Mouse (Mus musculus) E14TG2a.4 (cell line): ENCODE results near the gene Chd1.

Experiments used
- H3K27me3 ChIP-seq: 2 replicates; pipeline ENCODE4 v1.6.1; 2014; ENCODE audit warnings: low read length, control low read depth; ENCODE audit not compliant: insufficient read depth
- H3K36me3 ChIP-seq: 2 replicates; pipeline ENCODE4 v1.6.1; 2014; ENCODE audit warnings: low read length, control low read depth; ENCODE audit not compliant: insufficient read depth
- H3K4me1 ChIP-seq: replicated peaks from 2 replicates; pipeline ENCODE4 v1.6.1; 2014; ENCODE audit warnings: low read depth, low read length, control low read depth
- H3K4me3 ChIP-seq: replicated peaks from 2 replicates; pipeline ENCODE4 v1.5.1; 2014; ENCODE audit warnings: mild to moderate bottlenecking, low read length
- H3K9me3 ChIP-seq: 2 replicates; pipeline ENCODE4 v1.6.1; 2014; ENCODE audit warnings: low read length, control low read depth
- CTCF ChIP-seq: conservative IDR thresholded peaks from 2 replicates; pipeline ENCODE4 v1.5.1; 2014; ENCODE audit warnings: low read length
- NANOG ChIP-seq: IDR thresholded peaks from 2 replicates; pipeline ENCODE4 v1.6.1; 2014; ENCODE audit warnings: borderline replicate concordance, low read length, mixed read lengths
- POU5F1 ChIP-seq: IDR thresholded peaks from 2 replicates; pipeline ENCODE4 v1.6.1; 2014; ENCODE audit warnings: low read length, borderline replicate concordance

The Chd1 gene

GRCm38 (mm10) chr17:15695566-15695965, 9.2 kb upstream of the Chd1 start:
- no peak for TF ChIP-seq NANOG
- TF ChIP-seq POU5F1: no peak
- TF ChIP-seq CTCF: no peak
- no peaks in the 10 kb centered on the region for H3K9me3 ChIP-seq

GRCm38 (mm10) chr17:15698956-15699355, 5.8 kb upstream of the Chd1 start:
- H3K36me3 ChIP-seq: no peaks in the 10 kb centered on the region
- TF ChIP-seq POU5F1 (no peak), CTCF (no peak), NANOG (no peak)
- no peaks in the 10 kb centered on the region for H3K27me3 ChIP-seq
- peaks cover 4% of the 10 kb centered on the region for H3K4me1 ChIP-seq
- H3K4me3 ChIP-seq: no peak overlapping the region
- no peaks in the 10 kb centered on the region for H3K9me3 ChIP-seq

More at GRCm38 (mm10) chr17:15695566-15695965, 9.2 kb upstream of the Chd1 start:
- Histone ChIP-seq H3K36me3 (no peaks in the 10 kb centered on the region), H3K4me1 (0 out of 2 replicates have a peak, but pooled peaks cover 4% of the 10 kb centered on the region), H3K4me3 (no peak overlapping the region), H3K27me3 (no peaks in the 10 kb centered on the region)

- Histone ChIP-seq H3K4me1 (peaks cover 12% of the 10 kb centered on the region), H3K9me3 (no peaks in the 10 kb centered on the region), H3K27me3 (no peaks in the 10 kb centered on the region), H3K4me3 (no peak overlapping the region), H3K36me3 (no peaks in the 10 kb centered on the region)
- no peak for TF ChIP-seq CTCF
These were observed 3.3 kb upstream of the Chd1 start for GRCm38 (mm10) chr17:15701505-15701904.

DNA sequence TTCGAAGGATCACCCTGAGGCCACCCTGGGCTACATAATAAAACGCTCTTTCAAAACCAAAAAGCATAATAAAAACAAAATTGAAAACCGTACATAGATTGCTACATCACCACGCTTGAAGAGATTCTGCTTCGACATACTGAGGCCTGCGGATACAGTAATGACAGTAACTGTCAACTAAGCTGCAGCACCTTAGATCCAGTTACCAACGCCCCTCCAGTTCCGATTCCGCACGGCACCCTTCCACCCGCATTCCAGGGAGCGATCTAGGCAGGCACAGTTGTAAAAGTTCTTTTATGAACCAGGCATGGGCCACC, 651 bp upstream of the Chd1 start:
- Histone ChIP-seq H3K4me1 (peaks cover 35% of the 10 kb centered on the region), H3K4me3 (peak overlapping the region; percentile 95), H3K9me3 (no peaks in the 10 kb centered on the region), H3K36me3 (peaks cover 23% of the 10 kb centered on the region), H3K27me3 (no peaks in the 10 kb centered on the region)
- TF ChIP-seq CTCF (no peak), POU5F1 (no peak)

GRCm38 (mm10) chr17:15705303-15706284, 827 bp downstream of the Chd1 start:
- H3K4me3 ChIP-seq: peak overlapping the region; percentile 95
- peaks cover 42% of the 10 kb centered on the region for H3K4me1 ChIP-seq
- TF ChIP-seq NANOG: no peak
- TF ChIP-seq CTCF: no peak
- no peak for TF ChIP-seq POU5F1
- no peaks in the 10 kb centered on the region for H3K9me3 ChIP-seq
- peaks cover 36% of the 10 kb centered on the region for H3K36me3 ChIP-seq
- no peaks in the 10 kb centered on the region for H3K27me3 ChIP-seq

GRCm38 (mm10) chr17:15714507-15714906, 9.7 kb downstream of the Chd1 start:
- no peak; the same call in 1 of the 2 replicates for TF ChIP-seq NANOG
- no peak for TF ChIP-seq CTCF
- no peak for TF ChIP-seq POU5F1
- H3K4me1 ChIP-seq: peaks cover 41% of the 10 kb centered on the region
- peaks cover 61% of the 10 kb centered on the region for H3K36me3 ChIP-seq
- H3K27me3 ChIP-seq: no peaks in the 10 kb centered on the region
- no peaks in the 10 kb centered on the region for H3K9me3 ChIP-seq
- H3K4me3 ChIP-seq: no peak overlapping the region

DNA sequence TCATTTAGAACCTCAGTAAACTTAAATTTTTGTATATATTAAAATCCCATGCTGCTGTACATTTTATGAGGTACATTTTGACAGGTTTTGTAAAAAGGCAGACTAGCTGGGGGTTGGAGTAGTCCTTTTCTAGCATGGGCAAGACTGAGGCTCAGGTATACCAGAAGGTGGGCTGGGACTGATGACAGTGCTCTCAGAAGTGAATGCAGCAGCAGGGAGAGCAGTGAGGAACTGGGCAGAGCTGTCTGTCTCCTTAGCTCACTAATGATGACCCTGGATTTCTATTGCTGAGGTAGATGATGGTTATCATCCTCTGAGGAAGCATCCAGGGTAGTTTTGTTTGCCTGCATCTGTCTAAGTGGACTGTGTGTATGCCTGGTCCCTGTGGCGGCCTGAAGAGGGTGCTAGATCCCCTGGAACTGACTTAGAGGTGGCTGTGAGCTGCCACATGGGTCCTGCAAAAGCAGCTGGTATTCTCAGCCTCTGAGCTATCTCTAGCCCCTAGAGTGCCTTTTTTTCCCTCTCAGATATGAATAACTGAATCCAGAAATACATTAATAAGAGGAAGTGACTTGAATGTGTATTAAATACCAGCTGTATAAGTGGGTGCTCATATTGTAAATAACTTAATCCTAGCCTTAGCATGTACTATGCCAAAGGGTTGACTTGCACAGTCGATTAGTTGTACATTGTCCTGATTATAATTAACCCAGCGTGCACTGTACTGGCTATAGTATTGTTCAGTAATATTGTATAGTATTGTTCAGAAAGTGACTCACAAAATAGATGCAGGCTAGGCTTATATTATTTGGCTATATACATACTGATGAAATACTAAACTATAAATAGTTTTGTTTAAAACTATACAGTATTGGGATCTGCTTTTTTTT, 10.5 kb downstream of the Chd1 start:
- peaks cover 38% of the 10 kb centered on the region for H3K4me1 ChIP-seq
- no peak for TF ChIP-seq POU5F1
- peak; percentile 29; the same call in 1 of the 2 replicates for TF ChIP-seq CTCF
- TF ChIP-seq NANOG: no peak
- H3K36me3 ChIP-seq: peaks cover 59% of the 10 kb centered on the region
- H3K9me3 ChIP-seq: no peaks in the 10 kb centered on the region
- no peak overlapping the region for H3K4me3 ChIP-seq
- no peaks in the 10 kb centered on the region for H3K27me3 ChIP-seq

GRCm38 (mm10) chr17:15715940-15716339, 11.2 kb downstream of the Chd1 start:
- Histone ChIP-seq H3K4me1 (peaks cover 38% of the 10 kb centered on the region), H3K36me3 (peaks cover 53% of the 10 kb centered on the region), H3K27me3 (no peaks in the 10 kb centered on the region), H3K4me3 (no peak overlapping the region), H3K9me3 (no peaks in the 10 kb centered on the region)
- no peak for TF ChIP-seq NANOG
- no peak for TF ChIP-seq CTCF
- no peak for TF ChIP-seq POU5F1

DNA sequence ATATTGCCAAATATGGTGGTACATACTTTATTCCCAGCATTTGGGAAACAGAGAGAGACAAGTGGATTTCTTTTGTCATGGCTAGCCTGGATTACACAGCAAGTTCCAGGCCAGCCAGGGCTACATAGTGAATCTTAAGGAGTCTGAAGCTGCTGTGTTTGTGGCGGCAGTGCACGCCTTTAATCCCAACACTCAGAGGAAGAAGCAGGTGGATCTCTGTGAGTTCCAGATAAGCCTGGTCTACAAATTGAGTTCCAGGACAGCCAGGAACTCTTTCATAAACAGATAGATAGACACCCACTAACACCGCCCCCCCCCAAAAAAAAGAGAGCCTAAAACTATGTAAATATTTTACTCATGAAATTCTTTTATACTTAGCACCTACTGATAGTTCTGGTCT, 16.1 kb downstream of the Chd1 start:
- H3K36me3 ChIP-seq: peaks cover 50% of the 10 kb centered on the region
- no peaks in the 10 kb centered on the region for H3K9me3 ChIP-seq
- H3K4me3 ChIP-seq: no peak overlapping the region
- no peaks in the 10 kb centered on the region for H3K27me3 ChIP-seq
- TF ChIP-seq POU5F1: no peak
- TF ChIP-seq CTCF: no peak
- TF ChIP-seq NANOG: no peak
- H3K4me1 ChIP-seq: peaks cover 22% of the 10 kb centered on the region
